Mouse (Mus musculus) effector memory CD4-positive, alpha-beta T cell, adult 7 months (primary cell): ENCODE data around the gene Tmem132e. TPM values are rescaled to one million over a fixed set of nuclear protein-coding genes. Genes with fewer than 3 reads are reported as not detected.

Experiments
- polyA plus RNA-seq: library from polyadenylated mRNA; unstranded; fragments of 100-300 nt; shearing (Covaris generic); gene quantifications from one replicate; pipeline ENCODE4 v1.2.1, GENCODE M21; 2017

Gene Tmem132e
- polyA plus RNA-seq: not detected

GRCm38 (mm10) chr11:82388371-82389313, at the start of gene Tmem132e:
Gene Tmem132e, plus strand, starts transcription at chr11:82388900.

Other genes with a start within 250 kb of the Tmem132e start
- 21.4 TPM for gene Ccl1, start 83.2 kb upstream of the Tmem132e start, polyA plus RNA-seq